Mouse (Mus musculus) CD4-positive, CD25-positive, alpha-beta regulatory T cell, adult 4 months (primary cell): ENCODE results near the gene Pkn3. TPM values are rescaled to one million over a fixed set of nuclear protein-coding genes. Genes with fewer than 3 reads are reported as not detected.
"Not testable (repeated sequence)": the region's sequence is repeated elsewhere in the genome, so short reads cannot be mapped to it uniquely, and the experiment has no call there.

Experiments used
- ATAC-seq: one replicate; pipeline ENCODE4 v1.8.0; 2017
- polyA plus RNA-seq, 2 experiments: library from polyadenylated mRNA; unstranded; fragments of 100-300 nt; shearing (Covaris generic); gene quantifications; one replicate each; pipeline ENCODE4 v1.2.1; 2017

Gene Pkn3
- polyA plus RNA-seq, result under 1 TPM; 0.16 to 0.48 TPM

GRCm38 (mm10) chr2:30077502-30078348 is at the start of gene Pkn3:
TSS of gene Pkn3 (plus strand) at chr2:30077684.
- ATAC-seq, result peak; percentile 84

- no peak for ATAC-seq
Observed at GRCm38 (mm10) chr2:30032244-30032846, 45.1 kb upstream of the Pkn3 start.

- ATAC-seq, result no peak
Observed at GRCm38 (mm10) chr2:30032957-30033356, 44.5 kb upstream of the Pkn3 start.

- no peak for ATAC-seq
Observed at GRCm38 (mm10) chr2:30037762-30038161, 39.7 kb upstream of the Pkn3 start.

GRCm38 (mm10) chr2:30038370-30038769 is 39.1 kb upstream of the Pkn3 start:
- no peak for ATAC-seq

- no peak for ATAC-seq
Observed at GRCm38 (mm10) chr2:30039687-30040086, 37.8 kb upstream of the Pkn3 start.

GRCm38 (mm10) chr2:30042445-30042844 is 35.0 kb upstream of the Pkn3 start:
- peak; percentile 66 for ATAC-seq

GRCm38 (mm10) chr2:30044550-30044949 is 32.9 kb upstream of the Pkn3 start:
- no peak for ATAC-seq

GRCm38 (mm10) chr2:30047127-30047526 is 30.4 kb upstream of the Pkn3 start:
- no peak for ATAC-seq

- ATAC-seq, result no peak
Observed at GRCm38 (mm10) chr2:30048101-30048501, 29.4 kb upstream of the Pkn3 start.

- ATAC-seq, result peak; percentile 96
Observed at GRCm38 (mm10) chr2:30048699-30049388, 28.6 kb upstream of the Pkn3 start, which contains the start of gene Wdr34. TSS of gene Wdr34 (minus strand) at chr2:30048881.

- ATAC-seq, result no peak
Observed at GRCm38 (mm10) chr2:30049831-30050230, 27.7 kb upstream of the Pkn3 start.

- ATAC-seq, result peak; percentile 53
Observed at GRCm38 (mm10) chr2:30051992-30052761, 25.3 kb upstream of the Pkn3 start.

GRCm38 (mm10) chr2:30055310-30055709 is 22.2 kb upstream of the Pkn3 start:
- not testable (repeated sequence) for ATAC-seq

GRCm38 (mm10) chr2:30056736-30057135 is 20.7 kb upstream of the Pkn3 start:
- no peak for ATAC-seq

- ATAC-seq, result no peak
Observed at GRCm38 (mm10) chr2:30057223-30057904, 20.1 kb upstream of the Pkn3 start, which contains the start of gene Set. TSS of gene Set (plus strand) at chr2:30057378.

- no peak for ATAC-seq
Observed at GRCm38 (mm10) chr2:30058418-30058817, 19.1 kb upstream of the Pkn3 start.

- peak; percentile 19 for ATAC-seq
Observed at GRCm38 (mm10) chr2:30061215-30062166, 16.0 kb upstream of the Pkn3 start.

- no peak for ATAC-seq
Observed at GRCm38 (mm10) chr2:30062249-30063093, 15.0 kb upstream of the Pkn3 start.

GRCm38 (mm10) chr2:30063235-30063634 is 14.2 kb upstream of the Pkn3 start:
- ATAC-seq, result no peak
